In the genomic region with DNA sequence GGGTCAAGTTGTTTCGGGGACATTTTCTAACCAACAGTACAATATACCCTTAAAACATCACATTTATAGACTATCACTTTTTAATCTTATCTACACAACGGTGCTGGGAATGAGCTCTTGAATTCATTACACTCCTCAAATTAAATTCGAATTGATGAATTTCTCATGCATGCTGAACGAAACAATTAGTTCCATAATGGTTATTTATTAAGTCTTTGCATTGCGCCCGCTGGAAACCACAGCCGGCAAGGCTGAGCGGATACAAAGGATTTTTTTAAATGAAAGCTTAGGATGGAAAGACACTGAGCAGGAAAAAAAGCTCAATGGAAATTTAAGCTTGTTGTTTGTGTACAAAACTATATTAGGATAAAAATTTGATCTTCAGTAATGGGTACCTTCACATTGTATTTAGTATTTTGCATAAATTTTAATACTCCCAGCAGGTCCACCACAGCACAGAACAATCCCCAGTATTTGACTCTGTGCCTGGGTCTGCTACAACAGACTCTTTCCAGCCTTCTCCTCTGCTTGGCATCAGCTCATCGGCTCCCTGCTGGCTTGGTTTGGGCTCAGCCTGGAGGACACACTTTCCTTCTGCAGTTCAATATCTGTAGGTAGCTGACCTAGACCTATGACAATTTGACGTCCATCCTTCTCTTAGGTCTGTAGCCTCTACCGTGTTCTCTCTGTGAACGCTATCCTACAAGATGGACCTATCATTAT, we compare ENCODE assay signal across 12 mouse cellular contexts.
DNase-seq lines count a peak whose midpoint lies in the region; ATAC-seq lines count a peak whose summit lies in the region.
"Had no signal": no experiment of that assay in that cellular context is flagged by ENCODE, and none has a peak within 500 bp of the region (broad histone marks: within the 10 kb centered on the region; RNA-seq: fewer than 3 reads in every experiment).

No protein-coding gene starts in this region.

- 32% methylated on average over 12 of the region's 12 CpGs for WGBS in hindbrain, embryonic 13.5 days
- WGBS in neural tube, embryonic 12.5 days: 40% methylated on average over 12 of the region's 12 CpGs

- H3K27me3 ChIP-seq in hindbrain, embryonic 13.5 days: no peaks in the 10 kb centered on the region
- no peaks in the 10 kb centered on the region for H3K27me3 ChIP-seq in neural tube, embryonic 12.5 days (replicated peaks)
- H3K27me3 ChIP-seq: embryonic facial prominence, embryonic 12.5 days; heart, embryonic 12.5 days; intestine, embryonic 15.5 days; limb, embryonic 12.5 days had no signal

- no peak overlapping the region for H3K4me3 ChIP-seq in hindbrain, embryonic 13.5 days
- no peak overlapping the region for H3K4me3 ChIP-seq in neural tube, embryonic 12.5 days
- H3K4me3 ChIP-seq: embryonic facial prominence, embryonic 12.5 days; heart, embryonic 12.5 days; intestine, embryonic 15.5 days; limb, embryonic 12.5 days had no signal

- H3K36me3 ChIP-seq in hindbrain, embryonic 13.5 days: no peaks in the 10 kb centered on the region
- H3K36me3 ChIP-seq in neural tube, embryonic 12.5 days: no peaks in the 10 kb centered on the region
- H3K36me3 ChIP-seq: embryonic facial prominence, embryonic 12.5 days; heart, embryonic 12.5 days; intestine, embryonic 15.5 days; limb, embryonic 12.5 days had no signal

- H3K9me3 ChIP-seq in hindbrain, embryonic 13.5 days: no peaks in the 10 kb centered on the region
- H3K9me3 ChIP-seq in neural tube, embryonic 12.5 days: no peaks in the 10 kb centered on the region
- H3K9me3 ChIP-seq: embryonic facial prominence, embryonic 12.5 days; heart, embryonic 12.5 days; intestine, embryonic 15.5 days; limb, embryonic 12.5 days had no signal

- H3K27ac ChIP-seq in hindbrain, embryonic 13.5 days: peak overlapping the region; percentile 91
- peak overlapping the region; percentile 77; the same call in 1 of the 2 replicates for H3K27ac ChIP-seq in neural tube, embryonic 12.5 days
- H3K27ac ChIP-seq: embryonic facial prominence, embryonic 12.5 days; intestine, embryonic 15.5 days; limb, embryonic 12.5 days had no signal

- DNase-seq in cerebellum, adult 11-12 months: peak; percentile 60
- peak; percentile 58 to 74 for DNase-seq in cerebellum, postnatal 25 days
- no peak for DNase-seq in heart, postnatal 4 days
- no peak for DNase-seq in ovary, postnatal 14 days (ENCODE audit: low spot score)
- no peak for DNase-seq in kidney, postnatal 10 days

- ATAC-seq in hindbrain, embryonic 13.5 days (ENCODE audit: low FRiP score): peak; percentile 66
- peak; percentile 63; the same call in 1 of the 2 replicates for ATAC-seq in neural tube, embryonic 12.5 days (ENCODE audit: low FRiP score, low read depth)

- no peak overlapping the region for H3K9ac ChIP-seq in hindbrain, embryonic 13.5 days
- no peak overlapping the region for H3K9ac ChIP-seq in neural tube, embryonic 12.5 days
- H3K9ac ChIP-seq: embryonic facial prominence, embryonic 12.5 days; heart, embryonic 12.5 days; intestine, embryonic 15.5 days; limb, embryonic 12.5 days; lung, embryonic 14.5 days had no signal

- H3K4me1 ChIP-seq in hindbrain, embryonic 13.5 days (replicated peaks): peaks cover 21% of the 10 kb centered on the region
- peaks cover 2% of the 10 kb centered on the region; the same call in 1 of the 2 replicates for H3K4me1 ChIP-seq in neural tube, embryonic 12.5 days
- H3K4me1 ChIP-seq: embryonic facial prominence, embryonic 12.5 days; intestine, embryonic 15.5 days had no signal

- H3K4me2 ChIP-seq in hindbrain, embryonic 13.5 days: no peak overlapping the region
- peak overlapping the region; percentile 16; the same call in 1 of the 2 replicates for H3K4me2 ChIP-seq in neural tube, embryonic 12.5 days (replicated peaks)
- H3K4me2 ChIP-seq: embryonic facial prominence, embryonic 12.5 days; heart, embryonic 12.5 days; intestine, embryonic 15.5 days; limb, embryonic 12.5 days had no signal

Comparison
In these comparisons a context has a peak if more than half of its experiments do, and no peak if none do; other contexts are left out.
1. DNase-seq: peak in cerebellum, adult 11-12 months (single experiment) and cerebellum, postnatal 25 days (2 of 2); none in heart, postnatal 4 days (single experiment), ovary, postnatal 14 days (single experiment) and kidney, postnatal 10 days (single experiment).